Mouse (Mus musculus): ENCODE measurements around the gene Gm45808. TPM values are rescaled to one million over a fixed set of nuclear protein-coding genes. Genes with fewer than 3 reads are reported as not detected.
"Not testable (repeated sequence)": the region's sequence is repeated elsewhere in the genome, so short reads cannot be mapped to it uniquely, and the experiment has no call there.

Gm45808 gene
- polyA plus RNA-seq, 2 experiments from 2014 or later = not detected

- peak; percentile 11 for ATAC-seq
Measured at GRCm38 (mm10) chr7:45509181-45509882, 22.7 kb upstream of the Gm45808 start.

DNA sequence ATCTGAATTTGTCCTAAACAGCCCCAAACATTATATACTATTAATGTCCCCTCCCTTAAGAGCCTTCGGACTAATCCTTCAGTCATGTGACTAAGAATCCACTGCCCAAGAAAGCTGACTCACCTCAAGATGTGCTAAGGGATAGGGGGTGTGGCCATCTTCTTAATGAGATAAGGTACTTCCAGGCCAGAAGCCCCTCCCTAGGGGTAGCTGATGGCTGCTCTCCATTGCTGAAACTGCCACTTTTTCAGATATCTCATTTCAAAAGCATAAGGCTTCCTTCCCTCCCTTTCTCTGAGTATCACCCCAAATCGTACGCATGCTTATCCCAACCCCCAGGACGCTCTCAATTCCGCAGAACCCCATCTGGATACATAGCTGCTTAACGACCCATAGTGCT, 21.9 kb upstream of the Gm45808 start:
- ATAC-seq = no peak

- no peak for ATAC-seq
Measured at GRCm38 (mm10) chr7:45507583-45507982, 21.0 kb upstream of the Gm45808 start.

GRCm38 (mm10) chr7:45498427-45498826, 11.8 kb upstream of the Gm45808 start:
- ATAC-seq = no peak

DNA sequence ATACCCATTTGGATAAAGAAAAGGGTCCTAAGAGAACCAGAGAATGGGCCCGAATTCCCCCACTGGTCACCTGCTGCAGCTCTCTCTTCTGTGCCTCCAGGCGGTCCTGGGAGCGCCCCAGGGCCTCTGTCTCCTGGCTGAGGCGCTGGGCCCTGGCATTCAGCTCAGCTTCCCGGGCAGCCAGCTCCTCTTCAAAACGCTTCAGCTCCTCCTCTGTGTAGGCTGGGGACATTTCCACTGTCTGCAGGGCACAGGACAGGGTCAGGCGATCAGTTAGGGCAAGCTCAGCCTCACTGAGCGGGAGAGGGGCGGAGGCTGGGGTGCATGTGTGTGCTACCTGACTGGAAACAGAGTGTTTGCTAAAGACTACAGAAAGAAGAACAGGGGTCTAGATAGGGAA, 7.9 kb upstream of the Gm45808 start:
- ATAC-seq = no peak

GRCm38 (mm10) chr7:45492951-45493350, 6.3 kb upstream of the Gm45808 start:
- no peak for ATAC-seq

DNA sequence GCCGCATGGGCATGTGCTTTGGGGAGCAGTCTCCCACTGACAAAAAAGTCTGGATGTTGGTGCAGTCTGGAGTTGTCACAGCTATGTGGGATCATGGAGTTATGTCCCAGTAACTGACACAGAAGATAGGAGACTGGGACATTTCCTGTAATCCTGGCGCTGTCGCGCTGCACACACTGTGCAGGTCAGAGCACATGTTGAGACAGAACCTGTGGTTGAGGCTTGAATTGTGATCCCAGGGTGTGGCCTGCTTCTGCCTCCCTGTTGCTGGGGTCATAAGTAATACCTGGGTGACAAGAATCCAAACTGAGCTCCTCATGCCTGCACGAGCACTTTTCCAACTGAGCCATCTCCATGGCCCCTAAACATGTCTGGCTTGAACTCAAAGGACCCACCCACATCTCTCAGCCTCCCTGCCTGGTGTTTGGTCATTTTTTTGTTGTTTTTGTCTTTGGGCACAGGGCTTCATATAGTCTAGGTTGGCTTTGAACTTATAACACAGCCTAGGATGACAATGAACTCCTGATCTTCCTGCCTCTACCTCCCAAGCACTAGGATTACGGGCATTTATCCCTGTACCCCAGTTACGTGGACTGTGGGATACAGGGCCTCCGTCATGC, 5.7 kb upstream of the Gm45808 start:
- no peak for ATAC-seq

DNA sequence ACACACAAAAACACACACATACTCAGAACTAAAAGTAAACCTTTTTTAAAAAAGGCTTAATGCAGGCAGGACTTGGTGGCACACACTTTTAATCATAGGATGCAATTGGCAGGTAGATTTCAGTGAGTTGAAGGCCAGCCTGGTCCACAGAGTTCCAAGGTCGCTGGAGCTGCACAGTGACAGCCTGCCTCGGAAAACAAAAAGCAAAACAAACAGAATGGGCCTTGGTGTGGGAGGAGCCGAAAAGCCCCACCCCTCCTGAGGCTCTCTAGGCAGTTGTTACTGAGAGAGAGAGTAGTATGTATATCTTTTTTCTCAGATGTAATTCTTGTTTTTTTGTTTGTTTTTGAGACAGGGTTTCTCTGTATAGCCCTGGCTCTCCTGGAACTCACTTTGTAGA, 4.7 kb upstream of the Gm45808 start:
- ATAC-seq = no peak

GRCm38 (mm10) chr7:45490822-45491221, 4.2 kb upstream of the Gm45808 start:
- ATAC-seq = no peak

DNA sequence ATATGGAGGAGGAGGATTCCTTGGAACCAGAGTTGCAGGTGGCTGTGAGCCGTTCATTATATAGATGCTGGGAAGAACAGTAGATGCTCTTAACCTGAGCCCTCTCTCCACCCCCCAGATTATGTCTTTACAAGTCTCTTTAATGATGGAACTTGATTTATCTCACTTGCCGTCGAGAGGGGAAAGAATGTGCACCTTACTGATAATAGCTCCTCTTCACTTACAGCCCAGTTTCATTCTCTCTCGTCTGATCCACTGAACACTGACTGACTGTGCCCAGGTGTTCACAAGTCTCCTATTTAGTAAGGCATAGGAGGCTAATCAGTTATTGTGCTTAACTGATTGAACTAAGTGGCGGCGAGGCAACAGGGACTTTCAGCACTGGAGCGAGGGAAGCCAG, 3.0 kb upstream of the Gm45808 start:
- no peak for ATAC-seq

DNA sequence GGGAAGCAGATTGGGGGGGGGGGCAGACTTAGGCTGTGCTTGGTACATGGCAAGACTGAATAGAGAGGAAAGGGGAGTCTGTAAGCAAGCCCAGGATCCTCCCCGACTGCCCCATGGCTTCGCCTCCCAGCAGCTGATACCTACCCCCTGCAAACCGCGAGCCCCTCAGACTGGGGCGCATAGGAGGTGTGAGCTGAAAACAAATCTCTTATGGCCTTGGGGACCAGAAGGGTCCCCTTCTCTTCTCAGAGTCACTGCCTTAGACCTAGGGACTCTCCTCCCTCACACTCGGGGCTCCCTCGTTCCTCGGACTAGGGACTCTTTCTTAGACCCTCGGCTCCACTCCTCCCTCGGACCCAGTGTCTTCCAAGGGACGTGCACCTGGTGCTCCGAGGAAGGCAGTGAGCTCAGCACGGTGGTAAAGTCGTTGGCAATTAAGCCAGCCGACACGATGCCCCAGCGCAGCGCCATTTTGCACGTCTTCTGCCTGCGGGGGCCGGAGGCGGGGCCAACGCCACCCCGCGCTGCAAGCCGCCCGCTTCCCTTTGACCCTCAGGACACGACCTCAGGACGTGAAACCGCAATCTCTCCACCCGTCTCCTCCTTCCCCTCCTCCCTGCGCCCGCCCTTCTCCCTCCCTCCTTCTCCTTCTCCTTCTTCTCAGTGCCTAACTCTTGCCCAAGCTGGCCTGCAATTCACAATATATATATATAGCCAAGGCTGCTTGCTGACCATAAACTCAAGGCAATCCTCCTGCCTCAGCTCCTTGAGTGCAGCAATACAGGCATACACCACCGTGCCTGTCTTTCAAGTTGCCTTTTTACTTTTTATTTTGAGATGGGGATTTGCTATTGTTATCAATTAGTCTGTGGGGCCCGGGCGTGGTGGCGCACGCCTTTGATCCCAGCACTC, 1.9 kb upstream of the Gm45808 start, which contains the start of gene Dhdh:
Gene Dhdh (minus strand): TSS at position 513 of the 912 bp plus-strand sequence.
- ATAC-seq = peak; percentile 19

- no peak for ATAC-seq
Measured at GRCm38 (mm10) chr7:45487861-45488292, 1.3 kb upstream of the Gm45808 start.

DNA sequence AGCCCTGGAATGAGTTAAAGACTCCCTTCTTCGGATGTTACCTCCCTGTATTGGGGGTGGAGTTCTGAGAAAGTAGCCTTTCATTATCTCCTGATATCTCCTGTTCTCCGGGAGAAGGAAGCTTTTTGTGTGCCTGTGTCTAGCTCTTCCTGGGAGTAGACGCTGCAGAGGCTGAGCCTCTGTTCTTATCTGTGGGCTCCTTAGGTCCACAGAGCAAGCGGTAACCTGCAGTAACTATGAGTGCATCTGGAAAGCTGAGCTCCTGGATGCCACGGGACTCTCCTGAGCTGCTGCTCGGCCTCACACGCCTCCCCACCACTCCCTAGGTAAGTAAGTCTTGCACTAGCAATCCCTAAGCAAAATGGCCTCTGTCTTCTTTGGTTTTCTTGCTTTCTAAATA, 453 bp downstream of the Gm45808 start:
- ATAC-seq = no peak

DNA sequence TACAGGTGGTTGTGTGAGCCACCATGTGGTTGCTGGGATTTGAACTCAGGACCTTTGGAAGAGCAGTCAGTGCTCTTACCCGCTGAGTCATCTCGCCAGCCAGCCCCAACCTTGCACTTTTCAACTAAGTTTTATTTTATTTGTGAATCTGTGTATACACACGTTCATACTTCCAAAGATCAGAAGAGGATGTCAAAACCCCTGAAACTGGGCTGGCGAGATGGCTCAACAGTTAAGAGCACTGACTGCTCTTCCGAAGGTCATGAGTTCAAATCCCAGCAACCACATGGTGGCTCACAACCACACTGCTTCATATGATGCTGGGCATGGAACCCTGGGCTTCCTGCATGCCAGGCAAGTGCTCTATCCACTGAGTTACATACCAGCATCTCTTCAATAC, 1.6 kb downstream of the Gm45808 start:
- ATAC-seq = not testable (repeated sequence)

DNA sequence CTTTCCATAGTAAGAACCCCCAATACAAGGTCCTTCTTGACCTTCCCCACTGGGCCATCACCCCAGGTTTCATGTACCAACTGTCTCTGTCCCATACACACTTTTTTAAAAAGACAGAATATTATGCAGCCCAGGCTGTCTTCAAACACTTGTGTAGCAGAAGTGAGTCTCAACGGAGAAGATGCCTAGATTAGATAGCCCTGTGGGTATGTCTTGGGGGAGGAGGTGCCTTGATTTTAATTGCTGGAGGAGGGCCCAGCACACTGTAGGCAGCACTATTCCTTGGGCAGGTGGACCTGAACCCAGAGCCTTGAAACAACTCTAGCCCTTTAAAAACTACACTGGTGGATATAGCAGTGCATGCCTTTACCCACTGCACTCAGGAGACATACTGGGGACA, 4.4 kb downstream of the Gm45808 start:
- no peak for ATAC-seq

- ATAC-seq = peak; percentile 69
Measured at GRCm38 (mm10) chr7:45481374-45481927, 5.2 kb downstream of the Gm45808 start, which contains the start of gene Tulp2. TSS of gene Tulp2 (plus strand) at chr7:45481877.

- not testable (repeated sequence) for ATAC-seq
Measured at GRCm38 (mm10) chr7:45480310-45480709, 6.3 kb downstream of the Gm45808 start.

DNA sequence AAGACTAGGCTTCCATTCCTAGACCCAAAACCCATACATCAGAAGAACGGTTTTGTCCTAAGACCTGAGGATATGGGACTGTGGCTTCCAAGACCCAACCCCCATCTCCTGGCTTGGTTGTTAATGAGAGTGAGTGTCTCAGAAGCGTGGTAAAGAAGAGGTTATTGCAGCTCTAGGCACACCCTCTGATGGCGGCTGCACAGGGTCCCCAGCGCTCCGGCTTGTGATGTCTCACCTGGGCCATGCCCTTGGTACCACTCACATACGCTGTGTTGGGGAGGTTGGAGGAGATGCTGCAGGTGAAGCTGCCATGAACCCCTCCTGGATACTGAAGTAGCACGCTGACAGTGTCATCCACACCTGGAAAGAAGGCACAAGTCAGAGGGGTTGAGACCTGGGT, 7.8 kb downstream of the Gm45808 start:
- ATAC-seq = no peak

DNA sequence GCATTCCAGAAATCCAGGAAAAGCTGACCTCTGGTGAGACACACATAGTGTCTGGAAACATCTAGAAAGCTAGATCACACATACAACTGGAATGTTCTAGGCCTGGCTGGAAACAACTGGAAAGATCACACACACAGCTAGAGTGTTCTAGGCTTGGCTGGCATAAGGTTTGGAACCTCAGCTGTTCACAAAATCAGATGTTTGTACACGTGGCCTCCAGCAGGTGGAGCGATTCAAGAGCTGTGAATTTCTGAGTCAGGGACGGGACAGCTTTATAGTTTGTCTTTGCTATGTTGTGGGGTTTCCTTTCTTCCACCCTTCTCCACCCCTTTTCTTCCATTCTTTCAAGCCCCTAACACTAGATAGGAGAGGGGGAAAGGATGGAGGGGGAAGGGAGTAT, 9.6 kb downstream of the Gm45808 start:
- peak; percentile 68 for ATAC-seq

DNA sequence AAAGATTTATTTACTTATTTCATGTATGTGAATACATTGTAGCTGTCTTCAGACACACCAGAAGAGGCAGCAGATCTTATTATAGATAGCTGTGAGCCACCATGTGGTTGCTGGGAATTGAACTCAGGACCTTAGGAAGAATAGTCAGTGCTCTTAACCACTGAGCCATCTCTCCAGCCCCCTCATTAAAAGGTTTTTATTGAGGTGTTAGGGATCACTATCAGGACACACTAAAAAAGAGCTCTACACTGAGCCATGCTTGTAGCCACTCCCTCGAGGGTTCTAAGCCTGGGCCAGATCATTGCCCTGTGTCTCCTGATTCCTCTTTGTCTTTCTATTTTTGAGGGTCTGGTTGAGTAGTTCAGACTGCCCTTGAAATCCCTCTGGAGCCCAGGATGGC, 10.2 kb downstream of the Gm45808 start:
- no peak for ATAC-seq

DNA sequence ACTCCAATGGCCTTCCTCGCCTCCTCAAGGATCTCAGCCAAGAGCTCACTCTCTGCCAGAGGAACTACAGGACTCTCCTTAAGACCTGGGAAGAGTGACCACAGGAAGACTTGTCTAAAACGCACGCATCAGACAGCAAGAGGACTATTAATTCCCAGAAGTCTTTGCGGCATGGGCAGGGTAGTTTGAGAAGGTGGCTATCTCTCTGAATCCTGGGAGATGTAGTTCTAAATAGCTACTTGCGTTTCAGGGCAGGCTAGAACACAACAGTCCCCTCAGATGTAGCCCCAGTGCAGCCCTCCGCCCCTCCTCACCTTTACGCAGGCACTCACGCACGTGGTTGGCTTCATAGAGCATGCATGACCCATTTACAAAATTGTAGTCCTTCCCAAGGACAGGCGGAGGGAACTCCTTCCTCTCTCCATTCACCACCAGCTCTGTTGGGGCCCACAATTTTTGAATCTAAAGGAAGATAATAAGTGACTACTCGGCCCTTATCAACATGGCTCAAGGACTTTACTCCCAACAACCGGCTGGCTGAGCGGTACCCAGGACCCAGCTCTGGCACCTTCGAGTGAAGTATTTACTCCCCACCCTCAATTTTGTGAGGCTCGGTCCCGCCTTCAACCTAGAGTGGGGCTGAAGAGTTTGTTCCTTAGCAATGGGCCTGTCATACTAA, 11.2 kb downstream of the Gm45808 start:
- ATAC-seq = no peak

DNA sequence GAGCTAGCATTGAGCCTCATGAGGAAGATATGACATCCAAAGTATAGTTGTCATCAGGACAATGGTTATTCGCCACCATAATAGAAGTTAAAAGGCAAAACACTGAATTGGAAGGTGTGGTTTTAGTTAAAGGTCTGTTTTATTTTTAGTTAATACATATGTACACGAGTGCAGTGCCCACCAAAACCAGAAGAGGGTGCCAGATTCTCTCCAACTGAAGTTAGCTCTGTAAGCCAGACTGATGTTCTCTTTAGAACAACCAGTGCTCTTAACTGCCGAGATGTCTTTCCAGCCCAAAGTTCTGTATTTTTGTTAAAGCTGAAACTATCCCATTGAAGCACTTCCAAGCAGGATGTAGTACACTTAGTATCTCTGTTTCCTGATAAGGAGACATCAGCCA, 15.7 kb downstream of the Gm45808 start:
- ATAC-seq = peak; percentile 55

Measured in activated CD4-positive, CD25-positive, alpha-beta regulatory T cell, adult 4 months (primary cell).